Mouse (Mus musculus): ENCODE data around the gene Ftsj3. TPM values are rescaled to one million over a fixed set of nuclear protein-coding genes. Genes with fewer than 3 reads are reported as not detected.

Ftsj3 gene
- 49.5 and 60.5 TPM in 2 replicates for polyA plus RNA-seq (2011; ENCODE audit: insufficient read length, low read depth, missing spikeins)

- TF ChIP-seq POLR2A (IDR thresholded peaks at IDR 0.05; ENCODE audit: low read depth, low read length) (peak; percentile 98), CTCF (IDR thresholded peaks at IDR 0.05; ENCODE audit: borderline replicate concordance, insufficient read depth, low read length) (no peak)
- peaks cover 4% of the 10 kb centered on the region; the same call in 1 of the 2 replicates for H3K4me1 ChIP-seq (ENCODE audit: control insufficient read depth, insufficient read depth, low read length)
- peak within 1 kb of the TSS; percentile 95 for H3K4me3 ChIP-seq (ENCODE audit: insufficient read depth, low read length)
- peak within 1 kb of the TSS; percentile 79 for H3K27ac ChIP-seq (ENCODE audit: insufficient read depth, low read length)
Observed at GRCm38 (mm10) chr11:106255685-106256451, at the start of gene Ftsj3, which contains the start of gene Psmc5. Gene Ftsj3, minus strand, starts transcription at chr11:106256079. Gene Psmc5, plus strand, starts transcription at chr11:106256154.

GRCm38 (mm10) chr11:106305348-106306064, 49.6 kb upstream of the Ftsj3 start:
- TF ChIP-seq POLR2A (IDR thresholded peaks at IDR 0.05; ENCODE audit: low read depth, low read length) = no peak
- TF ChIP-seq CTCF (IDR thresholded peaks at IDR 0.05; ENCODE audit: borderline replicate concordance, insufficient read depth, low read length) = no peak
- H3K27ac ChIP-seq (ENCODE audit: insufficient read depth, low read length) = no peak overlapping the region
- no peaks in the 10 kb centered on the region for H3K4me1 ChIP-seq (ENCODE audit: control insufficient read depth, insufficient read depth, low read length)
- no peak overlapping the region for H3K4me3 ChIP-seq (ENCODE audit: insufficient read depth, low read length)

DNA sequence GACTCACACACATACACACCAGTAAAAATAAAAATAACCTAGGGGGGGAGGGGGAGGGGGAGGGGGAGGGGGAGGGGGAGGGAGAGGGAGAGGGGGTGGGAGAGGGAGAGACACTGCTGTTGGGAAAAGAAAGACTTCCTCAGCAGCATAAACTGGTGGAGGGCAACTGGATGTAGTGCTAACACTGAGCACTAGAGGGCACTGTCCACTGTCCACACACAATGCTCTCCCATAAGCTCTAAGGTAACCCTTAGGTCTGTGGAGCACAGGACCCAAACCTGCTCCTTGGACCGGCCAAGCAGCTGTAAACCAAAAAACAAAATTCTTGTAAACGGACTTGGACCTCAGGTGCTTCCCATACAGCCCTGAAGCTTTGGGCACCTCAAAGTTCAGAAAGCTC, 46.8 kb upstream of the Ftsj3 start:
- peak; percentile 88 for TF ChIP-seq CTCF (IDR thresholded peaks at IDR 0.05; ENCODE audit: borderline replicate concordance, insufficient read depth, low read length)
- TF ChIP-seq POLR2A (IDR thresholded peaks at IDR 0.05; ENCODE audit: low read depth, low read length) = no peak
- no peak overlapping the region for H3K27ac ChIP-seq (ENCODE audit: insufficient read depth, low read length)
- H3K4me3 ChIP-seq (ENCODE audit: insufficient read depth, low read length) = no peak overlapping the region
- no peaks in the 10 kb centered on the region for H3K4me1 ChIP-seq (ENCODE audit: control insufficient read depth, insufficient read depth, low read length)

DNA sequence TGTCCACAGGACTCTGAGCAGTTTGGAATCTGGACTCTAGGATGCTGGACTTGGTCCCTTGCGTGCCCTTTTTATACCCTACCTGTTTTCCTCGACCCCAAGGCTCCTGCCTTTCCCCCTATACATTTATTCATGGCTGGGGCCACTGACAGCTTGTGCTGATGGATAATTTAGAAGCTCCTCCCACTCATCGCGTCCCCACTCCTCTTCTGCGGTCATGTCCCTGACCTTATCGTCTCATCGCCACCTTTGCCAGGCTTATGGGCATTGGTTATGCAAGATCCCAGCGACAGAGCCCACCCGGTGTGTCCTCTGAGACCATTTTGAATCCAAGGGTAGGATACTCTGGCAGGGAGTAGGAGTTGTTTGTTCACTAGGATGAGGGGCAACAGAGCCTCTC, 45.9 kb upstream of the Ftsj3 start, which contains the start of gene Gh:
Gene Gh (minus strand): TSS at position 101 of the 400 bp plus-strand sequence.
- no peaks in the 10 kb centered on the region for H3K4me1 ChIP-seq (ENCODE audit: control insufficient read depth, insufficient read depth, low read length)
- H3K4me3 ChIP-seq (ENCODE audit: insufficient read depth, low read length) = no peak within 1 kb of the TSS
- TF ChIP-seq POLR2A (IDR thresholded peaks at IDR 0.05; ENCODE audit: low read depth, low read length) (no peak), CTCF (IDR thresholded peaks at IDR 0.05; ENCODE audit: borderline replicate concordance, insufficient read depth, low read length) (no peak)
- H3K27ac ChIP-seq (ENCODE audit: insufficient read depth, low read length) = no peak within 1 kb of the TSS

DNA sequence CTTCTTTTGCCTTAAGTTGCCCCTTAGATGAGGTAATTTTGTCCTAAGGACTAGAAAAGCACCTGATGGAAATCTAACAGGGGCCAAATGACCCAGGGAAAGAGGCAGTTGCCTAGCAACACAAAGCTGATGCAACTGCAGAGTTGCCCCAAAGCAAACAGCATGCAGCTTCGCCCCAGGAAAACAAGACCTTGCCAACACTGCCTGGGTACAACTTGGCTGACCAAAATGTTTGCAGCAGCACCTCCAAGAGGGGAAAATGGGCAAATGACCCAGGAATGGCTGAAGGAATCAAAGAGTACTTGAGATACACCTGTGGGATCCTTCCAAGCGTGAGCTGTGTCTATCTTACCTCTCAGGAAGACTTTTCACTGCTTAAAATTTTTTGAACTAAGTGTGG, 36.0 kb upstream of the Ftsj3 start:
- no peak for TF ChIP-seq CTCF (IDR thresholded peaks at IDR 0.05; ENCODE audit: borderline replicate concordance, insufficient read depth, low read length)
- no peak for TF ChIP-seq POLR2A (IDR thresholded peaks at IDR 0.05; ENCODE audit: low read depth, low read length)
- no peak overlapping the region for H3K4me3 ChIP-seq (ENCODE audit: insufficient read depth, low read length)
- 0 out of 2 replicates have a peak, but pooled peaks cover 2% of the 10 kb centered on the region for H3K4me1 ChIP-seq (ENCODE audit: control insufficient read depth, insufficient read depth, low read length)
- H3K27ac ChIP-seq (ENCODE audit: insufficient read depth, low read length) = no peak overlapping the region

DNA sequence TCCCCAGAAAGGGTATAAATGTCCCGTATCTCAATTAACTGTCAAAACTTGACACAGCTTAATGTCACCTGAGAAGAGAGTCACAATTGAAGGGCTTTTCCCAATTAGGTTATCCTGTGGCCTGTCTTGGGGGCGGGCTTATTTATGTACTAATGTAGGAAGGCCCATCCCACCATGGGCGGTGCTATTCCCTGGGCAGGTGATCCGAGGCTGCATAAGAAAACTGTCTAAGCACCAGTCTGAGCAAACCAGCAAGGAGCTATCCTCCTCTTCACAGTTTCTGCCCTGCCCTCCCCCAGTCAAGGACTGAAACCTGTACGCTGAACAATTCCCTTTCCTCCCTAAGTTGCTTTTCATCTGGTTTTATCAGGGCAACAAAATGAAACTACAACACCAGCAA, 34.5 kb upstream of the Ftsj3 start:
- TF ChIP-seq POLR2A (IDR thresholded peaks at IDR 0.05; ENCODE audit: low read depth, low read length) = no peak
- TF ChIP-seq CTCF (IDR thresholded peaks at IDR 0.05; ENCODE audit: borderline replicate concordance, insufficient read depth, low read length) = no peak
- H3K27ac ChIP-seq (ENCODE audit: insufficient read depth, low read length) = no peak overlapping the region
- 0 out of 2 replicates have a peak, but pooled peaks cover 2% of the 10 kb centered on the region for H3K4me1 ChIP-seq (ENCODE audit: control insufficient read depth, insufficient read depth, low read length)
- H3K4me3 ChIP-seq (ENCODE audit: insufficient read depth, low read length) = no peak overlapping the region

DNA sequence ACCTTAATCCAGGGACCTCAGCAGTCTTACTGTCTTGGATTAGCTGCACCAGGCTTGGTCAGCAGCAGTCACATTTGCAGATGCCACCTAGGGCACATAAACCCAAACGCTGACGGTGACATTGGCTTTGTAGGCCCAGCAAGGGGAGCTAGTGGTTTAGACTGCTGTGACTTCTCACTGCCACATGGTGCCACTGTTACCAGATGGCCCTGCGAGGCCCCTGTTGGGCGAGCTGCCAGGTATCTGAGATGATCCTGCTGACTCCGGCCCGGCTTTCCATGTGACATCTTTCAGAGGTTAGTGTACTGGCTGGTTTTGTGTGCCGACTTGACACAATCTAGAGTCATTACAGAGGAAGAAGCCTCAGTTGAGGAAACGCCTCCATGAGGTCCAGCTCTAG, 33.5 kb upstream of the Ftsj3 start:
- 0 out of 2 replicates have a peak, but pooled peaks cover 2% of the 10 kb centered on the region for H3K4me1 ChIP-seq (ENCODE audit: control insufficient read depth, insufficient read depth, low read length)
- TF ChIP-seq CTCF (IDR thresholded peaks at IDR 0.05; ENCODE audit: borderline replicate concordance, insufficient read depth, low read length) = no peak
- TF ChIP-seq POLR2A (IDR thresholded peaks at IDR 0.05; ENCODE audit: low read depth, low read length) = no peak
- no peak overlapping the region for H3K4me3 ChIP-seq (ENCODE audit: insufficient read depth, low read length)
- no peak overlapping the region for H3K27ac ChIP-seq (ENCODE audit: insufficient read depth, low read length)

DNA sequence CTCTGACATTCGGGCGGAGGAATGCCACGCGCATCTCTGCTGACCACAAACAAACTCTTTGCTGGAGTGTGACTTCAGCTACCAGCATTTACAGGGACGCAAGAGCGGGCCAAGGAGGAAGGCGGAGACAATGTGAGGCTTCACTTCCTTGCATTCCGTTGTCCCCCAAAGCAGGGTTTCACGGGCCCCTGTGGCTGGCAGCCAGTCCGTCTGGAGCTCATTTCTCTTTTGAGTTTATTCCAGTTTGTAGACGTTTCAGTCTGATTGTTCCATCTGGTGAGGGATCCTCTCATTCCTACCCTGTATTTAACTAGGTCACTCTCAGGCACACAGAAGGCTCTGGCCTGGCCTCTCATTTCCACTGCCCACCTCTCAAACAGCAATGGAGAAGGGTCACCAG, 31.1 kb upstream of the Ftsj3 start:
- H3K4me3 ChIP-seq (ENCODE audit: insufficient read depth, low read length) = no peak overlapping the region

DNA sequence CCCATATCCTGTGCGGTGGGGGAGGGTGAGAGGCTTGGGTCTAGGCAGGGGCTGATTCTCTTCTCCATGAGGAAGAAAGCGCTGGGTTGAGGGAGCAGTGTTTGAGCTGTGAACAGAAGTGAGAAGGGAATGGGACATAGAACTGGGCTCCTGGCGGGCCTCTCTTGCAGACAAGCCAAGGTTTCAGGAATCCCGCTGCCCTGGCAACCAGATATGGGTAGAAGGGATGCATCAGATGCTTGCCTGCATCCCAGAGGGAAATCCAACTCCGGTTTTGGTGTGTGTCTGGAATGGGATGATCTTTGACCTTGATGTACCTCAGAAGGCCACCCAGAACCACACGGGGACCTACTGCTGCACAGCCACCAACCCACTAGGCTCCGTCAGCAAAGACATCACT, 30.3 kb upstream of the Ftsj3 start:
- Histone ChIP-seq H3K27ac (ENCODE audit: insufficient read depth, low read length) (no peak overlapping the region), H3K4me1 (ENCODE audit: control insufficient read depth, insufficient read depth, low read length) (0 out of 2 replicates have a peak, but pooled peaks cover 2% of the 10 kb centered on the region), H3K4me3 (ENCODE audit: insufficient read depth, low read length) (no peak overlapping the region)
- no peak for TF ChIP-seq POLR2A (IDR thresholded peaks at IDR 0.05; ENCODE audit: low read depth, low read length)
- no peak for TF ChIP-seq CTCF (IDR thresholded peaks at IDR 0.05; ENCODE audit: borderline replicate concordance, insufficient read depth, low read length)

More for the DNA sequence above, 31.1 kb upstream of the Ftsj3 start:
- Histone ChIP-seq H3K27ac (ENCODE audit: insufficient read depth, low read length) (peak overlapping the region; percentile 60), H3K4me1 (ENCODE audit: control insufficient read depth, insufficient read depth, low read length) (0 out of 2 replicates have a peak, but pooled peaks cover 2% of the 10 kb centered on the region)
- no peak for TF ChIP-seq CTCF (IDR thresholded peaks at IDR 0.05; ENCODE audit: borderline replicate concordance, insufficient read depth, low read length)
- TF ChIP-seq POLR2A (IDR thresholded peaks at IDR 0.05; ENCODE audit: low read depth, low read length) = no peak
